Mouse (Mus musculus): Measurements from ENCODE around the gene Sec62. TPM values are rescaled to one million over a fixed set of nuclear protein-coding genes. Genes with fewer than 3 reads are reported as not detected.
"Not testable (repeated sequence)": the region's sequence is repeated elsewhere in the genome, so short reads cannot be mapped to it uniquely, and the experiment has no call there.

Sec62 gene
- polyA plus RNA-seq, 1 experiment from 2014 or later, result 73.5 TPM

- ATAC-seq (replicated peaks; ENCODE audit: low FRiP score) (no peak), DNase-seq (ENCODE audit: low spot score) (no peak)
- Histone ChIP-seq H3K9ac (ENCODE audit: low read depth, low read length) (no peak overlapping the region), H3K4me3 (ENCODE audit: low read depth, low read length) (no peak overlapping the region), H3K9me3 (ENCODE audit: control insufficient read depth, low read length) (no peaks in the 10 kb centered on the region), H3K27ac (ENCODE audit: low read depth, low read length) (no peak overlapping the region), H3K4me1 (replicated peaks; ENCODE audit: control insufficient read depth, insufficient read depth, low read length) (0 out of 2 replicates have a peak, but pooled peaks cover 4% of the 10 kb centered on the region), H3K36me3 (ENCODE audit: control insufficient read depth, insufficient read depth, low read length) (no peaks in the 10 kb centered on the region), H3K4me2 (no peak overlapping the region), H3K27me3 (replicated peaks; ENCODE audit: control insufficient read depth, insufficient read depth, low read length) (peaks cover 5% of the 10 kb centered on the region; the same call in 1 of the 2 replicates)
- 64% methylated on average over 6 of the region's 6 CpGs for WGBS
Measured at GRCm38 (mm10) chr3:30851422-30851821, 58.7 kb downstream of the Sec62 start.

GRCm38 (mm10) chr3:30853596-30853995 lies 60.9 kb downstream of the Sec62 start:
- H3K4me2 ChIP-seq, result no peak overlapping the region
- ATAC-seq (replicated peaks; ENCODE audit: low FRiP score) (no peak), DNase-seq (ENCODE audit: low spot score) (no peak)
- no peak overlapping the region for H3K9ac ChIP-seq (ENCODE audit: low read depth, low read length)
- H3K4me3 ChIP-seq (ENCODE audit: low read depth, low read length), result no peak overlapping the region
- H3K9me3 ChIP-seq (ENCODE audit: control insufficient read depth, low read length), result no peaks in the 10 kb centered on the region
- H3K27ac ChIP-seq (ENCODE audit: low read depth, low read length), result no peak overlapping the region
- H3K27me3 ChIP-seq (replicated peaks; ENCODE audit: control insufficient read depth, insufficient read depth, low read length), result peaks cover 6% of the 10 kb centered on the region; the same call in 1 of the 2 replicates
- H3K36me3 ChIP-seq (ENCODE audit: control insufficient read depth, insufficient read depth, low read length), result no peaks in the 10 kb centered on the region
- WGBS, result 82% methylated on average over 5 of the region's 5 CpGs
- H3K4me1 ChIP-seq (replicated peaks; ENCODE audit: control insufficient read depth, insufficient read depth, low read length), result 0 out of 2 replicates have a peak, but pooled peaks cover 4% of the 10 kb centered on the region

- peak within 1 kb of the TSS; percentile 53 for H3K4me3 ChIP-seq (ENCODE audit: low read depth, low read length)
- no peaks in the 10 kb centered on the region for H3K9me3 ChIP-seq (ENCODE audit: control insufficient read depth, low read length)
- ATAC-seq (replicated peaks; ENCODE audit: low FRiP score) (peak; percentile 73), DNase-seq (ENCODE audit: low spot score) (peak; percentile 64)
- H3K4me1 ChIP-seq (replicated peaks; ENCODE audit: control insufficient read depth, insufficient read depth, low read length), result 0 out of 2 replicates have a peak, but pooled peaks cover 4% of the 10 kb centered on the region
- H3K4me2 ChIP-seq, result peak within 1 kb of the TSS; percentile 89
- peaks cover 6% of the 10 kb centered on the region; the same call in 1 of the 2 replicates for H3K27me3 ChIP-seq (replicated peaks; ENCODE audit: control insufficient read depth, insufficient read depth, low read length)
- under 1% methylated on average over 75 of the region's 75 CpGs for WGBS
- H3K9ac ChIP-seq (ENCODE audit: low read depth, low read length), result peak within 1 kb of the TSS; percentile 18
- H3K27ac ChIP-seq (ENCODE audit: low read depth, low read length), result no peak within 1 kb of the TSS
- no peaks in the 10 kb centered on the region for H3K36me3 ChIP-seq (ENCODE audit: control insufficient read depth, insufficient read depth, low read length)
Measured at GRCm38 (mm10) chr3:30855604-30856458, 63.2 kb downstream of the Sec62 start, which contains the start of gene Gpr160. Gene Gpr160 (plus strand): TSS chr3:30855950.

DNA sequence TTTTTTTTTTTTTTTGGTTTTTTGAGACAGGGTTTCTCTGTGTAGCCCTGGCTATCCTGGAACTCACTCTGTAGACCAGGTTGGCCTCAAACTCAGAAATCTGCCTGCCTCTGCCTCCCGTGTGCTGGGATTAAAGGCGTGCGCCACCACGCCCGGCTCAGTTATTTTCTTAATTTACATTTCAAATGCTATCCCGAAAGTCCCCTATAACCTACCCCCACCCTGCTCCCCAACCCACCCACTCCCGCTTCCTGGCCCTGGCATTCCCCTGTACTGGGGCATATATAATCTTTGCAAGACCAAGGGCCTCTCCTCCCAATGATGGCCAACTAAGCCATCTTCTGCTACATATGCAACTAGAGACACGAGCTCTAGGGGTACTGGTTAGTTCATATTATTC lies 66.9 kb downstream of the Sec62 start:
- not testable (repeated sequence) for ATAC-seq (replicated peaks; ENCODE audit: low FRiP score); H3K4me1 ChIP-seq (replicated peaks; ENCODE audit: control insufficient read depth, insufficient read depth, low read length)
- 93% methylated on average over 8 of the region's 8 CpGs for WGBS

DNA sequence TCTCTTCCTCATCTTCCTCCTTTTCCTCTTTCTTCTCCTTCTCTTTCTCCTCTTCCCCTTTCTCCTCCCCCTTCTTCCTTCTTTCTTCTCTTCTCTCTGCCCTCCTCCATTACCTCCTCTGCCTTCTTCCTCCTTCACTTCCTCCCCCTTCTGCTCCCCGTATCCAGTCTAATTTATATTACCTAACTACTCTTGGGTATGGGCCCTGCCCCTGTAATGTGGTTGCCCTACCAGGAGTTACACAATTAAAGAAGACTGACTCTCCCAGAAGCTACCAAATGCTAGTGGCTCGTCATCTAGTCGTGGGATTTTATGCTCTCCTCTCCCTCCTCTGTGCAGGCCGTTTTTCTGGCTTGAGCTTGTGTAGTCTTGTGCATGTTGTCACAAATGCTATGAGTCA lies 68.0 kb downstream of the Sec62 start:
- 71% methylated on average over 4 of the region's 4 CpGs for WGBS
- Histone ChIP-seq H3K27me3 (replicated peaks; ENCODE audit: control insufficient read depth, insufficient read depth, low read length) (peaks cover 6% of the 10 kb centered on the region; the same call in 1 of the 2 replicates), H3K4me1 (replicated peaks; ENCODE audit: control insufficient read depth, insufficient read depth, low read length) (0 out of 2 replicates have a peak, but pooled peaks cover 4% of the 10 kb centered on the region), H3K36me3 (ENCODE audit: control insufficient read depth, insufficient read depth, low read length) (no peaks in the 10 kb centered on the region), H3K9ac (ENCODE audit: low read depth, low read length) (no peak overlapping the region), H3K27ac (ENCODE audit: low read depth, low read length) (no peak overlapping the region), H3K4me2 (no peak overlapping the region), H3K9me3 (ENCODE audit: control insufficient read depth, low read length) (no peaks in the 10 kb centered on the region), H3K4me3 (ENCODE audit: low read depth, low read length) (no peak overlapping the region)
- DNase-seq (ENCODE audit: low spot score) (no peak), ATAC-seq (replicated peaks; ENCODE audit: low FRiP score) (no peak)

More for the DNA sequence above, 66.9 kb downstream of the Sec62 start:
- H3K36me3 ChIP-seq (ENCODE audit: control insufficient read depth, insufficient read depth, low read length); H3K27ac ChIP-seq (ENCODE audit: low read depth, low read length); H3K9ac ChIP-seq (ENCODE audit: low read depth, low read length); H3K9me3 ChIP-seq (ENCODE audit: control insufficient read depth, low read length); H3K4me2 ChIP-seq; H3K27me3 ChIP-seq (replicated peaks; ENCODE audit: control insufficient read depth, insufficient read depth, low read length); H3K4me3 ChIP-seq (ENCODE audit: low read depth, low read length); DNase-seq (ENCODE audit: low spot score): not testable (repeated sequence)

DNA sequence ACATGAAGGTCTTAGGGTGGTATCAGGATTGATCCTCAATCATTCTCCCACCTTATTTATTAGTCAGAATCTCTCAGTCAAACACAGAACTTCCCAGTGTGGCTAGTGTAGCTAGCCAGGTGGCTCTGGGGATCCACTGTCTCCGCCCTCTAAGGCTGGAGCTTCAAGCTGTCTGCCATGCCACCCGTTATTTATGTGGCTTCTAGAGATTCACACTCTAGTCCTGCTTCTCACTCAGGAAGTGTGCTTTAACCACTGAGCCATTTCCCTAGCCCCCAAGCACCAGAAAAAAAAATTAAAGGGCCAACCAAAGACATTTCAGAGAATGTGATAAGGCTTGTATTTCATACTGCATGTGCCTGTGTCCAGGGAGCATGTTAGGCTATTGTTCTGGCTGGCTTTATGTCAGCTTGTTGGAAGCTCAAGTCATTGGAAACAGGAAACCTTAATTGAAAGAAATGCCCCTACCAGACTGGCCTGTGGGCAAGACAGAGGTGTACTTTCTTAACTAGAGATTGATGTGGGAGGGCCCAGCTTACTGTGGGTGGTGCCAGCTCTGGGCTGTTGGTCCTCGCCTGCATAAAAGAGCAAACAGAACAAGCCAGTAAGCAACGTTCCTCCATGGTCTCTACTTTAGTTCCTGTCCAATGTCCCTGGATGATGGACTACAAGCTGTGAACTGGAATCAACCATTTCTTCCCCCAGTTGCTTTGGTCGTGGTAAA lies 71.2 kb downstream of the Sec62 start:
- DNase-seq (ENCODE audit: low spot score) (no peak), ATAC-seq (replicated peaks; ENCODE audit: low FRiP score) (no peak)
- 58% methylated on average over 5 of the region's 5 CpGs for WGBS
- no peaks in the 10 kb centered on the region for H3K27me3 ChIP-seq (replicated peaks; ENCODE audit: control insufficient read depth, insufficient read depth, low read length)
- H3K27ac ChIP-seq (ENCODE audit: low read depth, low read length), result no peak overlapping the region
- H3K4me3 ChIP-seq (ENCODE audit: low read depth, low read length), result no peak overlapping the region
- no peaks in the 10 kb centered on the region for H3K4me1 ChIP-seq (replicated peaks; ENCODE audit: control insufficient read depth, insufficient read depth, low read length)
- no peak overlapping the region for H3K4me2 ChIP-seq
- H3K36me3 ChIP-seq (ENCODE audit: control insufficient read depth, insufficient read depth, low read length), result no peaks in the 10 kb centered on the region
- no peak overlapping the region for H3K9ac ChIP-seq (ENCODE audit: low read depth, low read length)
- H3K9me3 ChIP-seq (ENCODE audit: control insufficient read depth, low read length), result no peaks in the 10 kb centered on the region

DNA sequence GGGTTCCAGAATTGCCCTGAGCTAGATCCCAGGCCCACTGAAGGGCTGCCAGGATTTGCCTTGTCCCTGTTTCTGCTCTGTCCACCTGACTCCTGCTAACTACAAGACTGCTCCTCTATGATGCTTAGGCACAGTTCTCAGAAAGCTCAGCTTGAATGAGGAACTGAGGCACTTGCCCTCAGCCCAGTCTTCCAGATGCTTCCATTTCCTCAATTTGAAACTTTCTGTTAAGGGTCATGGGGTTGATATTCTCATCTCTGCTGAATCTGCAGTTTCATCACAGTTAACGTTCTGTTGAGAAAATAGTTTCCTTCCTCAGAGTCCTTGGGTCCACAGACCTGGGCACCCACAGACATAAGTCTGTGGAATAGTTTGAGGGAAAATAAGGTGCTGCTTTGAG lies 72.0 kb downstream of the Sec62 start:
- WGBS, result 50% methylated on average over 1 of the region's 1 CpGs
- Histone ChIP-seq H3K36me3 (ENCODE audit: control insufficient read depth, insufficient read depth, low read length) (no peaks in the 10 kb centered on the region), H3K27me3 (replicated peaks; ENCODE audit: control insufficient read depth, insufficient read depth, low read length) (no peaks in the 10 kb centered on the region), H3K4me1 (replicated peaks; ENCODE audit: control insufficient read depth, insufficient read depth, low read length) (no peaks in the 10 kb centered on the region), H3K9me3 (ENCODE audit: control insufficient read depth, low read length) (no peaks in the 10 kb centered on the region), H3K4me2 (no peak overlapping the region), H3K4me3 (ENCODE audit: low read depth, low read length) (no peak overlapping the region), H3K9ac (ENCODE audit: low read depth, low read length) (no peak overlapping the region), H3K27ac (ENCODE audit: low read depth, low read length) (no peak overlapping the region)
- no peak for ATAC-seq (replicated peaks; ENCODE audit: low FRiP score)
- DNase-seq (ENCODE audit: low spot score), result no peak

DNA sequence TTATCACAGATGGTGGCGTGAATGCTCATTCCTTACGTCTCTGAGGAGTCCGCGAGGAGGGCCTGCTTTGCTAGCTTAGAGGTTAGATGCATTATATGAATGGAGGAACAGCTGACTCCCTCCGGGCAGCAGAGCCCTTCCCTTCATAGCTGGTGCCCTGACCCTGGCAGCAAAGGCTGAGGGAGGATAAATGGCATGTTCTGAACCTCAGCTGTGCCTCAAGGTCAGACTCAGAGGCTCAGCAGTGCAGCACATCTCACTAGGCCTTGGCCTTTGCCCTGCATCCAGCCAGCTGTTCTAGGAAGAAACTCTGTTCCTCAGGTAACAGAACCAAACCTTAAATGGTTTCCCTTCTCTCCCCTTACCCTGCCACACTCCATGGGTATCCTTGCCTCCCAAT lies 75.5 kb downstream of the Sec62 start:
- no peaks in the 10 kb centered on the region for H3K4me1 ChIP-seq (replicated peaks; ENCODE audit: control insufficient read depth, insufficient read depth, low read length)
- H3K4me3 ChIP-seq (ENCODE audit: low read depth, low read length), result no peak overlapping the region
- ATAC-seq (replicated peaks; ENCODE audit: low FRiP score) (no peak), DNase-seq (ENCODE audit: low spot score) (no peak)
- H3K36me3 ChIP-seq (ENCODE audit: control insufficient read depth, insufficient read depth, low read length), result no peaks in the 10 kb centered on the region
- 78% methylated on average over 5 of the region's 5 CpGs for WGBS
- no peaks in the 10 kb centered on the region for H3K9me3 ChIP-seq (ENCODE audit: control insufficient read depth, low read length)
- no peak overlapping the region for H3K9ac ChIP-seq (ENCODE audit: low read depth, low read length)
- no peak overlapping the region for H3K27ac ChIP-seq (ENCODE audit: low read depth, low read length)
- H3K27me3 ChIP-seq (replicated peaks; ENCODE audit: control insufficient read depth, insufficient read depth, low read length), result no peaks in the 10 kb centered on the region
- H3K4me2 ChIP-seq, result no peak overlapping the region

Measured in liver, embryonic 11.5 days (tissue).